Mouse (Mus musculus) embryo, embryonic 10.5 days (tissue): ENCODE measurements around the gene Mical3.

Experiments used
- DNase-seq: peaks from one replicate; pipeline ENCODE4 v3.0.0-alpha.2; 2015; ENCODE audit warnings: low spot score

Gene Mical3

GRCm38 (mm10) chr6:121013750-121014149, 117.0 kb downstream of the Mical3 start:
- peak; percentile 56 for DNase-seq

GRCm38 (mm10) chr6:121011709-121012108, 119.1 kb downstream of the Mical3 start:
- DNase-seq = no peak

GRCm38 (mm10) chr6:121009651-121010050, 121.1 kb downstream of the Mical3 start:
- no peak for DNase-seq

- no peak for DNase-seq
Measured at GRCm38 (mm10) chr6:121004959-121005358, 125.8 kb downstream of the Mical3 start.

GRCm38 (mm10) chr6:121002952-121003351, 127.8 kb downstream of the Mical3 start:
- DNase-seq = no peak

GRCm38 (mm10) chr6:120999860-121000526, 130.8 kb downstream of the Mical3 start:
- no peak for DNase-seq

- DNase-seq = no peak
Measured at GRCm38 (mm10) chr6:120999087-120999486, 131.7 kb downstream of the Mical3 start.

GRCm38 (mm10) chr6:120996607-120997006, 134.2 kb downstream of the Mical3 start:
- DNase-seq = no peak

GRCm38 (mm10) chr6:120995541-120995940, 135.3 kb downstream of the Mical3 start:
- no peak for DNase-seq

- no peak for DNase-seq
Measured at GRCm38 (mm10) chr6:120991857-120992256, 138.9 kb downstream of the Mical3 start.

- DNase-seq = peak; percentile 41
Measured at GRCm38 (mm10) chr6:120987571-120988084, 143.2 kb downstream of the Mical3 start.

- DNase-seq = no peak
Measured at GRCm38 (mm10) chr6:120987164-120987563, 143.6 kb downstream of the Mical3 start.

GRCm38 (mm10) chr6:120986172-120986571, 144.6 kb downstream of the Mical3 start:
- DNase-seq = no peak

GRCm38 (mm10) chr6:120982314-120982713, 148.5 kb downstream of the Mical3 start:
- DNase-seq = no peak

- DNase-seq = peak; percentile 59
Measured at GRCm38 (mm10) chr6:120981537-120981936, 149.3 kb downstream of the Mical3 start.

GRCm38 (mm10) chr6:120978019-120978621, 152.7 kb downstream of the Mical3 start:
- peak; percentile 59 for DNase-seq

- peak; percentile 57 for DNase-seq
Measured at GRCm38 (mm10) chr6:120976991-120977390, 153.8 kb downstream of the Mical3 start.

GRCm38 (mm10) chr6:120976097-120976496, 154.7 kb downstream of the Mical3 start:
- DNase-seq = no peak

GRCm38 (mm10) chr6:120971797-120972590, 158.8 kb downstream of the Mical3 start:
- DNase-seq = peak; percentile 85

- DNase-seq = no peak
Measured at GRCm38 (mm10) chr6:120970939-120971796, 159.6 kb downstream of the Mical3 start.

GRCm38 (mm10) chr6:120965814-120966213, 165.0 kb downstream of the Mical3 start:
- peak; percentile 56 for DNase-seq

GRCm38 (mm10) chr6:120964179-120964578, 166.6 kb downstream of the Mical3 start:
- no peak for DNase-seq
